Mouse (Mus musculus) brown adipose tissue, adult 24 weeks (tissue): ENCODE data around the gene Spata4. TPM values are rescaled to one million over a fixed set of nuclear protein-coding genes. Genes with fewer than 3 reads are reported as not detected.
"Not testable (repeated sequence)": the region's sequence is repeated elsewhere in the genome, so short reads cannot be mapped to it uniquely, and the experiment has no call there.

Experiments used
- H3K27ac ChIP-seq: fragments of 200-500 bp; replicated peaks from 2 replicates; pipeline ENCODE4 v1.5.1; 2012; ENCODE audit warnings: low read depth, mild to moderate bottlenecking, low read length
- H3K4me1 ChIP-seq: fragments of 200-500 bp; 2 replicates; pipeline ENCODE4 v1.6.1; 2012; ENCODE audit warnings: low read length, mixed read lengths; ENCODE audit not compliant: control insufficient read depth, insufficient read depth, insufficient read length
- H3K4me3 ChIP-seq: fragments of 200-500 bp; 2 replicates; pipeline ENCODE4 v1.5.1; 2012; ENCODE audit warnings: low read depth, mild to moderate bottlenecking, low read length, moderate library complexity; ENCODE audit not compliant: insufficient read depth
- polyA plus RNA-seq: library from polyadenylated mRNA; stranded (reverse); fragments of >200 nt; gene quantifications from 2 replicates; pipeline ENCODE4 v1.2.4, GENCODE M21; 2012; ENCODE audit not compliant: missing spikeins, insufficient read depth, insufficient read length

Spata4 gene
- polyA plus RNA-seq, 1 experiment, result not detected

DNA sequence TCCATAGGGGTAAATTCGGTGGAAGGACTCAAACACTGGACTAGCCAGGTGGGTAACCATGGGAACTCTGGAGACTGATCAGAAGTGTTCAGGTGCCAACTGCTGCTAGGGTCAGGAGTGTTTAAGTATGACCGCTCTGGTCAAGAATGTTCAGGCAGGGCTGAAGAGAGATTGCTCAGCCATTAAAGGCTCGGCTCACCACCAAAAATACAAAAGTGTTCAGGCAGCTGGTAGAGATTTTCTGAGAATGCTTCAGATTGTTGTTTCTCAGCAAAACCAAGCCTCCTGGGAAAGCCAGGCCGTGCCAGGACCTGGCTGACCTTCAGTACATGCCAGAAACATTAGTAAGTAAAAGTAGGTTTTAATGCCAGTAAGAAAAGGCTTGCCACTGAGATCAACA is 9.7 kb downstream of the Spata4 start:
- Histone ChIP-seq H3K27ac (no peak overlapping the region), H3K4me3 (no peak overlapping the region)

DNA sequence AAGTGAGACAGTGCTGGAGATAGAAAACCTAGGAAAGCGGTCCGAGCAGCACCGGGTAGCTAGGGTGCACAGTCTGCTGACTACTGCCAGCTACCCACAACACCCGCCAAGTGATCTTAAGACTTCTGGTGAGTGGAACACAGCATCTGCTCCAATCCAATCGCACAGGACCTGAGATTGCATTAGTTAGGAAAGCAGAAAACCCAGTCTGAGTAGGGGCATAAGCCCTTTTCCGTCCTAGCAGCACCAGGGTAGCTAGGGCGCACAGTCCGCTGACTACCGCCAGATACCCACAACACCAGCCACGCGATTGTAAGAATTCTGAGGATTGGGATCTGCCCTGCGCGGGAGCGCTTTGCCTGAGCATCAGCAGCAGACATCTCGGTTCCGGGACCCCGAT is 16.1 kb downstream of the Spata4 start:
- H3K4me3 ChIP-seq, H3K27ac ChIP-seq, H3K4me1 ChIP-seq: not testable (repeated sequence)

More for the DNA sequence above, 9.7 kb downstream of the Spata4 start:
- no peaks in the 10 kb centered on the region for H3K4me1 ChIP-seq

DNA sequence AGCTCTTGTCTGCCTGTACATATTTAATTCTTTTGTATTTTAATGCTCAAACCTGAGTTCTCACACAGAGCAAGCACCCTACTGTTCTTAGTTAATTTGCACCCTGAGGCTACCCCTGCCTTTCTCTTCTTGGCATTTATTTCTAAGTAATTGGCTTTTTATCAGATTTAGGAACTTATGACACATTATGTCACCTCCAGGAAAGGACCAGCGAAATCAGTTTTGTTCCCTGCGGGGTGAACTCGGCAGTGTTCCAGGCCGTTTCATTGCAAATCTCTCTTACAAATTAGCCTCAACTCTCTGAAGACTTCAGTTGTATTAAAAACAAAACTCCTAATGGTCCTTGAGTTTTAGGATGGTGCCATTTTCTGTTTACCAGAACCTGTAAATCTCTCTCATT is 38.1 kb downstream of the Spata4 start:
- Histone ChIP-seq H3K4me3 (no peak overlapping the region), H3K27ac (no peak overlapping the region), H3K4me1 (no peaks in the 10 kb centered on the region)

Other genes with a start within 250 kb of the Spata4 start
- 6.1 and 10.7 TPM in 2 replicates for gene Asb5, start 71.2 kb upstream of the Spata4 start, polyA plus RNA-seq
- gene Spcs3, start 70.8 kb upstream of the Spata4 start, polyA plus RNA-seq, result 9.9 and 10.5 TPM in 2 replicates